Mouse (Mus musculus) layer of hippocampus, adult 18-20 months (tissue): ENCODE measurements around the gene Hnrnpa1. TPM values are rescaled to one million over a fixed set of nuclear protein-coding genes. Genes with fewer than 3 reads are reported as not detected.
A peak's percentile ranks its signal among the peaks of the same experiment; 100 is the strongest.

Experiments used
- DNase-seq, 2 experiments: peaks; one replicate each; pipeline ENCODE4 v3.0.0; 2022; ENCODE audit warnings: low spot score in 2 of 2
- long read RNA-seq: library from polyadenylated mRNA; stranded (forward); transcript quantifications from one replicate; pipeline ENCODE4 v2.0.0, GENCODE M21; 2021
- total RNA-seq, 2 experiments: library from RNA; stranded (reverse); gene quantifications; 2 replicates each; pipeline ENCODE4 v1.2.3; 2021

Hnrnpa1 gene
- 100 to 1,000 TPM; 239 to 256 TPM for total RNA-seq
- long read RNA-seq, transcript Hnrnpa1-203 (11 exons, 1,283 nt): minor isoform, 5 of 99 reads
- long read RNA-seq, transcript Hnrnpa1-202 (10 exons, 1,737 nt): major isoform, 56 of 99 reads
- long read RNA-seq, transcript Hnrnpa1-201 (11 exons, 1,918 nt): minor isoform, 23 of 99 reads
- long read RNA-seq, partial matches to known transcripts: 9 of 99 reads
- long read RNA-seq, other reads (novel, unspliced or antisense): 6 of 99 reads

DNA sequence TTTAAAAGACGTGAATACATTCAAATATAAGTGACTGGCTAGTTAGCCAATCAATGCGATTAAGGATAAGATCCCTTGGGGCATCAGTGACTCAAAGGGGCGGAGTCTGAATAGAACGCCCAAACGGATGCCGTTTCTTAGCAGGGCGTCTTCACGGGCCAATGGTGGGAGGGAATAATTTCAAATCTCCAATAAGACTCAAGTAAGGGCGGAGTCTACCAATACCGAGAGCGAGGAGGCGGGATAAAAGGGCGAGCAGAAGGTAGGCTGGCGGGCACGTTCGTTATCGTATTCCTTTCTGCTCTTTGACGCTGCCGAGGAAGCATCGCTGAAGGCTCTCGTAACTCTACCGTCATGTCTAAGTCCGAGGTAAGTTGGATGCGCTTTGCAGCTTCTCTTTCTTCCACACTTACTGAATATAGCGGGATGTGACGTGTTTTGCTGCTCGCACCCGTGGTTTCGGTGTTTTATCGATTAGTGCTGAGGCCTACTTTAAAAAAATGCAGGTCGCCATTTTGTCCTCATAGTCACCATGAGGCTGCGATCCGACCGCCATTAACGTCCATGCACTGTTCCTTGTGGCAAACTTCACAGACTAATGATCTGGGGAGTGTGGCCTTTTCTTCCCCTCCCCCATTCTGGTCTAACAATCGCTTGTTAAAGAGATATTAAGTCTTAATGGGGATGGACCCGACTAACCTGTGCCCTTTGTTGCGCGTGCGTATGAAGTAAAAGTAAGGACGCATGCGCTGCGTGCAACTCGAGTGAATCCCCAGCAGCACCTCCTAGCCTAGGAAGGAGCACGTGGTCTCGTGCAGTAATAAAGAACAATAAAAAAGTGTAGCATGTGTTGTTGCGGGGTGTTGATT lies at the start of gene Hnrnpa1:
Gene Hnrnpa1 (plus strand): TSS at position 273 of the 869 bp plus-strand sequence.
- peak; percentile 93 to 98 for DNase-seq

- DNase-seq: peak in 1 of 2 experiments; percentile 66
Observed at GRCm38 (mm10) chr15:103190531-103191462, 49.4 kb upstream of the Hnrnpa1 start.

GRCm38 (mm10) chr15:103193606-103194005 lies 46.6 kb upstream of the Hnrnpa1 start:
- DNase-seq: no peak

GRCm38 (mm10) chr15:103196835-103197234 lies 43.4 kb upstream of the Hnrnpa1 start:
- DNase-seq: peak in 1 of 2 experiments; percentile 40

GRCm38 (mm10) chr15:103197785-103198184 lies 42.4 kb upstream of the Hnrnpa1 start:
- DNase-seq: no peak

GRCm38 (mm10) chr15:103202088-103202793 lies 38.0 kb upstream of the Hnrnpa1 start:
- no peak for DNase-seq

DNA sequence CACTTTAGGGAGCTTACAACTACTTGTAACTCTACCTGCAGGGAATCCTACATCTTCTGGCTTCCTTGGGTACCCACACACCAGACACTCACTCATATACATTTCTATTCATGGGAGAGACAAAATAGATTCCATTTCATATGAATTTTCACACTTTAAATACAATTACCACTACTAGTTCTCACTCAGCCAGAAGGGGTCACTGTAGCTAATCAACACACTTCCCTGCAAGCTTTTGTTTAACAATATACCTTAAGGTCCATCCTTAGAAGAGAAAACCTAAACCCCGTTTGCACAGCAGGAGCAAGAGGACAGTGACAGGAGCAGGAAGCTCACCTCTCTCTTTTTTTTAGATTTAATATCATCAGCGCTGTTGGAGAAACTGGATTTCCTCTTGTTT lies 35.1 kb upstream of the Hnrnpa1 start:
- DNase-seq: no peak

DNA sequence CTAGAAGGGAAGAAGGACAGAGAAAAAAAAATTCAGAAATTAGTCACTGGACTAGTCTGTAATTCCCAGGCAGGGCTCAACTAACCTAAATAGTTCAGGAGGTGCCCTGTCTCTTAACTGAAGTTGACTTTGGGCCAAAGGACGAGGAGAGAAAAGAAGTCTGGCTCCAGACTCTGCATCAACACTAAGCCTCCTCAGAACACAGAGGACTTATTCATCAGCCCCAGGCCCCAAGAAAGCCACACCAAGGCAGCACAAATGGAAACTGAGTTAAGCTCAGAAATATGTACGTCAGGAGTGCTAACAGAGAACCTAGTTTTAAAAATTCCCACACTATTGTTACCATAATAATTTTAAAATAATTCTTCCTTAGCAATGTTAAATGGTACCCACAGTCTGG lies 26.1 kb upstream of the Hnrnpa1 start:
- DNase-seq: peak in 1 of 2 experiments; percentile 37

DNA sequence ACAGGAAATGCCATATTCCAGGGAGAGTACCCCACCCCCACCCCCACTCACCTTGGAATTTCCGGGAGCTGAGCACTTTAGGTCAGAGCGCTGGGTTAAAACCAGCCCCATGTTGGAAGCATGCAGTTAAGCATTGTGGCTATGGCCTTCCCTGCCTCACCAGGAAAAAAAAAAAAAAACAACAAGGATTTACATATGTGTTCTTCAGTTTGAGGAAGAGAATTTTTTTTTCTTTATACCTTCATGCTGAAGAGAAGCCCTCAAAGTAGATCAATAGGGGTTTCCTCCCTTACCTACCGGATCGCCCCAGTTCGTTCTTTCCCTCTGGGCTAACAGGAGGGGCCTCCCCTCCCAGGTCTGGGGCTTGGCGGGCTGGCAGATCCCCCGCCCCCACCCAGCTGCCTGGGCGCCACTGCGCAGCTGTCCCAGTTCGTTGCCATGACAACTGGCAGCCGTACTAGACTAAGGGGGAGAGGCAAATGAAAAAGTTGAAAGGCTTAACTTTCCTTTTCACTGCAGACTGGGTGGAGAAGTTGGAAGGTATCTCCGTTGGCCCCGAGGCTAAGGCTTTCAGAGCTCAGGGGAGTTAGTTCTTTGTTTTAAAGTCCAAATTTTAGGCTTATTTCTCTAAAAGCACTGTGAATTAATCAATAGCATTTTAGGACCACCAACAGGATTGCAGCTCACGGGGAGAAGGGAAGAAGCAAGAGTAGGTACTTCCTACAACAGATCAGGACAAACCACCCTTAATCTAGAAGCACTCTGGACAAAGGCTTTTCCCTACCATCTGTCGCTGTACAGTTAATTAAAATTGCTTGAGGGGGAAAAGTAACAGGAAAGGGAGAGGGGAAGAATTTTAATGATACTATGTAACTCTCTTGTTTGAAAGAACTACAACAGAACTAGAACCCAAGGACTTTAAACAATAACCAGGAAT lies 25.0 kb upstream of the Hnrnpa1 start:
- DNase-seq: peak; percentile 87 to 92

- no peak for DNase-seq
Observed at GRCm38 (mm10) chr15:103216052-103216451, 24.2 kb upstream of the Hnrnpa1 start.

DNA sequence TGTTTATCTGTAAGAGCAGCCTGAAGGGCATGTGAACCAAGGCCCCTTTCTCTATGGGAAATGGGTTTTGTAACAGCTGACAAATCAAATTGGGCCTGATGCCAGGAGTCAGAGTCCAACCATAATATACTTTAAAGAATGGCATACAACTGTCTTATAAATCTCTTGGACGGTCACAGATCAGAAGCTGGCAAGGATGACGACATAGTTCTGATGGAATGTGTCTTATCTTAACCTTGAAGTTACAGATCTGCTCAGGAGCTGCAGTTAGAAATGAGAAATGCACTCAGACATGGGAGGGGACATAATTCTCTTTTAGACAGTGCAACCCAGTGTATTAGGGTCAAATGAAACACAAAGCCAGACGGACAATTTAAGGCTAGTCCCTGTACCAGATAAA lies 19.4 kb upstream of the Hnrnpa1 start:
- no peak for DNase-seq

- DNase-seq: no peak
Observed at GRCm38 (mm10) chr15:103221386-103221785, 18.8 kb upstream of the Hnrnpa1 start.

DNA sequence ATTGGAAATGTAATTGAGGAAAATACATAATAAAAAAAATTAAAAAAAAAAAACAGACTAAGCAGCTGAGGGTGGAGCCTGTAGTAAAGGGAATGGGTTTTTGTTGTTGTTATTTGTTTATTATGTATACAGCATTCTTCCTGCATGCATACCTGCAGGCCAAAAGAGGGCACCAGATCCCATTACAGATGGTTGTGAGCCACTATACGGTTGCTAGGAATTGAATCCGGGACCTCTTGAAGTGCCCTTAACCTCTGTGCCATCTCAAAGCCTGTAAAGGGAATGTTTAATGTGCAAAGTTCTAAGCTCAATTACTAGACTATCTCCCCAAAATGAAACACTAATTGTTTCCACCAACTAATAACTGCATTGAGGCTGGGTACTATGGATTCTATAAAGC lies 16.1 kb upstream of the Hnrnpa1 start:
- DNase-seq: no peak

DNA sequence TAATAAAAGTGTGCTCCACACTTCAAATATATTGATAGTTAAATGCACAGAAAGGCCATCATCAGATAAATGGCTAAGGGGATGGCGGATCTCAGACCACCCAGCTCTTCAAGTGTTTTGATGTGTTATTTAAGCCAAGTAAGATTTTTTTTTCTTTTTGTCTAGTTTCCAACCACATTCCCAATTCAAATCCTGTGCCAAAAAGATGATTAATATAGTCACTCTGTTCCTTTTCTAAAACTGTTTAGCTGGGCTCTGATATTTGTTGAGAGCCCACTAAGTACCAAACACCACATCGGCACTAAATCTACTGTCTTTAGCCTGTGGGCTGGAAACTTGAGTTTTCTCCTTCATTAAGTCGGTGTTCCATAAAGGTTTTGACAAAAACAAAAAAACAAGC lies 13.2 kb upstream of the Hnrnpa1 start:
- no peak for DNase-seq

DNA sequence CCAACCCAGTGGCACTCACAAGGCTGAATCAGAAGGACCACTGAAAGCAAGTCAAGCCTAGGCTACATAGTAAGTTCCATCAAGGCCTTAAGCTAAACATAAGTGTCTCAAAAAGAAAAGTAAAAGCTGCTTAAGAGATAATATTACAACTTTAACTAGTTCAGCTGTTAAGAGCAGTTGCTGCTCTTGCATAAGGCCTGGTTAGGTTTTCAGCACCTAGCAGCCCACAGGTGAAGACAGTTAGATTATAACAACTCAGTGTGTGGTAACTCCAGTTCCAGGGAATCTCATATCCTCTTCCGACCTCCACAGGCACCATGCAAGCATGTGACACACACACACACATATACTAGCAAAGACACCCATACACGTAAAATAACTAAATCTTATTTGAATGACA lies 12.7 kb upstream of the Hnrnpa1 start:
- no peak for DNase-seq

GRCm38 (mm10) chr15:103228904-103229303 lies 11.3 kb upstream of the Hnrnpa1 start:
- DNase-seq: no peak

DNA sequence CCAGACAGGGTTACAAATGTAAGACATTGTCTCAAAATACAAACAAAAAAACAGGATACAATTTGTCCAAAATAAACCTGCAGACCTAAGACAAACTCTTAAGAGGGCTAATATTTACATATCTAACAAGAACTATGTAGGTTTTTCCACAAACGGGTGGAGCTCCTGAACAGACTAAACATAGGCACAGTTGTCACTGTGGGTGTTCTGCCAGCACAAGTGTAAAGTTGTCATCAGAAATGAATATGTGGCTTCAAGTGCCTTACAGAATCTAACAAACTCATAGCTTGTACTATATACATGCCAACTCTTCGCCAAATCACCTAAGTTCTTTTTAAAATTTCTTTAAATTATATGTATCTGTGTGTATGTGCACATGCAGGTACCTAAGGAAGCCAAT lies 7.1 kb upstream of the Hnrnpa1 start:
- DNase-seq: no peak

DNA sequence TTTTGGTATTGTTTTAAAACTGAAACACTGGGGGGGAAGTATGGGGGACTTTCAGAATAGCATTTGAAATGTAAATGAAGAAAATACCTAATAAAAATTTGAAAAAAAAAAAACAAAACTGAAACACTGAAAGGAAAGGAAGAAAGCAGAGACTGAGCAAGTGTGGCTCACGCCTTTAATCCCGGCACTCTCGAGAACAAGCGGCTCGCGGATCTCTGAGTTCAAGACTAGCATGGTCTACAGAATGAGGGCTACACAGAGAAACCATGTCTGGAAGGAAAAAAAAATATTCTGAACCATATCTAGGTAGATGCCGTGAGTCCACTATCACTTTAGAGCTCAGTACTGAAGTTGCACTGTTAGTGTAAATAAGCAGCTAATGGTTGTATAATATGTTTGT lies 2.9 kb upstream of the Hnrnpa1 start:
- DNase-seq: no peak

GRCm38 (mm10) chr15:103239130-103239684 lies 1.0 kb upstream of the Hnrnpa1 start:
- DNase-seq: peak; percentile 92 to 97
